Mouse (Mus musculus) kidney, adult 9 months (tissue): ENCODE results near the gene Sidt2.
A peak's percentile ranks its signal among the peaks of the same experiment; 100 is the strongest.

ENCODE experiments used
- DNase-seq: peaks from one replicate; pipeline ENCODE4 v3.0.0; 2022

Sidt2 gene

GRCm38 (mm10) chr9:45955107-45955963 lies at the start of gene Sidt2:
TSS of gene Sidt2 (minus strand) at chr9:45955258.
- peak; percentile 91 for DNase-seq

DNA sequence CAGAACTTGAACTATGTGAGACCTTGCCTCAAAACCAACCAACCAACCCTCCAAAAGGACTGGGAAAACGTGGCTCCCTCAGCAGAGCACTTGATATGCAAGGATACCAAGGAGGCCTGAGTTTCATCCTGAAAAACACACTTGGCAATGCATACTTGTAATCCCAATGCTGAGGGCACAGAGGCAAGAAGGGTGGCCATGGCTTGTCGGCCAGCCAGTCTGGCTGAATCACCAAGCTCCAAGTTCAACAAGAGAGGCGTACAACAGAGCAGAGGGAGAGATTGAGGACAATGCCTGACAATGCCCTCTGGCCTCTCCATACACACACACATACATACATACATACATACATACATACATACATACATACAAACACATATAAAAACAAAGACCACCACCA lies 49.5 kb upstream of the Sidt2 start:
- DNase-seq = no peak

DNA sequence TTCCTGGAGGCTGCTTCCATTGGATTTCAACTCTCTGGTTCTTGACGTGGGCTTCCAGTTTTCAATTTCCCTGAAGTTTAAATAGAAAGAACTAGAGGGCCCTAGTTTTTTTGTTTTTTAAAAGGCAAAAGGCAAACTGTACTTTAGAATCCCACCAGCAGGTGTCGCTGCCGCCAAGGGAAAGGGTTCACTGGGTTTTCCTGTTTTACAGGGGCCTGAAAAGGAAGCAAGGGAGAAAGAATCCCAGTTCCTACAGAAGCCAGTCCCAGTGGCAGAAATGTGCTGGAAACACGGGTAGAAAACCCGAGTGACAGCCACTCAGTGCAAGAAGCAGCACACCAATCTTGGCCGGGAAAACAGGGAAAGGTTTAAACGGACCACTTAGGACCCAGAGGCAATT lies 48.7 kb upstream of the Sidt2 start:
- DNase-seq = peak; percentile 83

DNA sequence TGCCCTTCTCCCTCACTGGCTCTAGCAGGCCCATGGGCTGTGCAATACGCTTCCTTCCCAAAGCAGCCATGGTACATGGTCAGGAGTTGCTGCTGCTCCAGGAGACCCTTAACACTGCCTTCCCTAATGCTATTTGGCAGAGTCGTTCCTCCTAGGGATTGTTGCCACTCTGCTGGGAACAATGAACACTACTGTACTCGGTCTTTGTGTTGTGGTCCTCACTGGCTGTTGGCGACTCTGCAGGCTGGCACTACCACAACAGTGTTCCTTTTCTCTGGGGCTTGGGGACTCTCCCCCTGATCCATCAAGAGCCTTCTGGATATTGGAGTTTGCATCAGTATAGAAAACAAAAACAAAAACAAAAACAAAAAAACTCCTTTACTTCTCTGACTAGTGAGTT lies 44.0 kb upstream of the Sidt2 start:
- DNase-seq = no peak

GRCm38 (mm10) chr9:45985229-45985567 lies 30.1 kb upstream of the Sidt2 start:
- DNase-seq = peak; percentile 68

DNA sequence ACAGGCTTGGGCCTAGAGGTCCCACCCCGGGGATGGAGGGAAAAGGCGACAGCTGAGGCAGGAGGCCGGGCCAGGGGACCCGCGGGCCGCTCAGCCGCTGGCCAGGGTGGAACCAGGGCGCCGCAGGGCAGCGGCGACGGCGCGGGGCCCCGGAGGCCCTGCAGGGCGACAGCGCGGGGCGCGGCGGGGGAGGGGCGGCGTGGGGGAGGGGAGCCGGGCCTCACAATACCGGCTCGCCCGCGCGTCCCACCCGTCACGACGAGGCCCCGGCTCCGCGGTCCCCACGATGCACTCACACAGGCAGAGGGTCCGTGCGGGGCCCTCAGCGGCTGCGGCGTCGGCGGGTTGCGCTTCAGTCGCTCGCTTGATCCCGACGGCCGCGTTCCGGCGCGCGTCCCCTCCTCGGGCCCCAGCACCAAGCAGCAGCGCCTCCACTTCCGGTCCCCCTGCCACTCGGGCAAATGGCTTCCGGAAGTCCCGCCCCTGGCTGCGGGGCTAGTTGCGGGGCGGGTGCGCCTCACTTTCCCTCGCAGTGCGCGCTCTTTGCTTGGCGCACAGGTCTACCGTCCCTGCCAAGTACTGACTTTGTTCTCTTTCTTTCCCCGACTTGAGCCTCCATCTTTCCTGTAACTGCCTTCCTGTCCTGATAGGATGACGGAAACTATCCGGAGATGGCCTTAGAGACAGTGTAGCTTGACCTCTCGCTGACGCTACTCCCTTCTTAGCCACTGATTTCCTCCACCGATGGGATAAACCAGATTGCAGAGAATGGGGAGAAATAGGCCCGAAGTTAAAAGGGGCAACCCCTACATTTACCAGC lies 29.6 kb upstream of the Sidt2 start:
- DNase-seq = peak; percentile 85

GRCm38 (mm10) chr9:45983676-45984408 lies 28.8 kb upstream of the Sidt2 start:
- DNase-seq = peak; percentile 26

- no peak for DNase-seq
Observed at GRCm38 (mm10) chr9:45981331-45981730, 26.3 kb upstream of the Sidt2 start.

GRCm38 (mm10) chr9:45980611-45981010 lies 25.6 kb upstream of the Sidt2 start:
- no peak for DNase-seq

- DNase-seq = no peak
Observed at GRCm38 (mm10) chr9:45979778-45980177, 24.7 kb upstream of the Sidt2 start.

GRCm38 (mm10) chr9:45976884-45977283 lies 21.8 kb upstream of the Sidt2 start:
- peak; percentile 31 for DNase-seq

DNA sequence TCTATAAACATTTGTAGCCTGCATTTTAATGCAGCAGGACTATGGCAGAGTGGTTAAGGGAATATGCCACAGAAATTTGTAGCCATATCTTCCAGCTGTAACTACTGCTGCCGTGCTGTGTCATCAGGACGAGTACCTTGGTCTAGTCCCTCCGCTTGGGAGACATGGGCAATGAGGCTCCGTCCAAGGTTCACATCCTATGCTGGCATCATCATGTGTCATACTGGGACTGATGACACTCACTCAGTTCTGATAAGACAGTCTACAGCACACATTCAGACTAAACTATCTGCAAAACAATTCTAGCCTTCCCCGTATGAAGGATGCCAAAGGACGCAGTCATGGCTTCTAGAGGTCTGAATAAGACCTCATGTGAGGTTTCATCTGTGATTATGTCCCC lies 8.5 kb upstream of the Sidt2 start:
- no peak for DNase-seq

DNA sequence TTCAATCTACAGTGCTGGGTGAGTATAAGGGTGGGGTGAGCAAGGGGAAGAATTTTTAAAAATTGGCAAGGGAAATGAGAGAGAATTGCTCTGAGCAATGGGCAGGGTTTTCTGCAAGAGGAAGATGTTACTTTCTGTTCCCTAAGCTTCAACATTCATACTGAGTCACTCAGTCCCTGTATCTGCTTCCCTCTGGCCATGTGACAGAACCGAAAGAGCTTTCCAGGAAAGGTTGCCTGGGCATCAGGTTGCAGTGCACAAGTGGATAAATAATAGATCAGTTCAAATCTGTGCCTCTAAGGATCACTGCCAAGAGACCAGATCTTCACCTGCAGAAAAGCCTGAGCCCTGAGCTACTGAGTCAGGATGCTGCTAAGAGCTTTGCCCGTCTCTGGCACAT lies 6.8 kb upstream of the Sidt2 start:
- DNase-seq = no peak

DNA sequence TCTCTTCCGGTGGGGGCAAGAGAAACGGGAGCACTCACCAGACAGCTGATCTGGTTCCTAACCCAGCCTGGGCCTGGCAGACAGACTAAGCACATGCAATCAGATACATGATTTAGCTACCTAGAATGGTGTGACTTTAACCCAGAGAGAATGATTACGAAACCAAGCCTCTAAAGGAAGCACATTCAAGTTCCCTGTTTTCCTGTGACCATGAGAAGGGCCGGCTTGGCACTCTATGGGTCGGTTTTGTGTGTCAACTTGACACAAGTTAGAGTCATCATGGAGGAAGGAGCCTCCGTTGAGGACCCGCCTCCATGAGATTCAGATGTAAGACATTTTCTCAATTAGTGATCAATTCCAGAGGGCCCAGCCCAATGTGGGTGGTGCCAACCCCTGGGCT lies 4.6 kb upstream of the Sidt2 start:
- no peak for DNase-seq

- no peak for DNase-seq
Observed at GRCm38 (mm10) chr9:45958851-45959250, 3.8 kb upstream of the Sidt2 start.

- DNase-seq = no peak
Observed at GRCm38 (mm10) chr9:45958023-45958670, 3.1 kb upstream of the Sidt2 start.

DNA sequence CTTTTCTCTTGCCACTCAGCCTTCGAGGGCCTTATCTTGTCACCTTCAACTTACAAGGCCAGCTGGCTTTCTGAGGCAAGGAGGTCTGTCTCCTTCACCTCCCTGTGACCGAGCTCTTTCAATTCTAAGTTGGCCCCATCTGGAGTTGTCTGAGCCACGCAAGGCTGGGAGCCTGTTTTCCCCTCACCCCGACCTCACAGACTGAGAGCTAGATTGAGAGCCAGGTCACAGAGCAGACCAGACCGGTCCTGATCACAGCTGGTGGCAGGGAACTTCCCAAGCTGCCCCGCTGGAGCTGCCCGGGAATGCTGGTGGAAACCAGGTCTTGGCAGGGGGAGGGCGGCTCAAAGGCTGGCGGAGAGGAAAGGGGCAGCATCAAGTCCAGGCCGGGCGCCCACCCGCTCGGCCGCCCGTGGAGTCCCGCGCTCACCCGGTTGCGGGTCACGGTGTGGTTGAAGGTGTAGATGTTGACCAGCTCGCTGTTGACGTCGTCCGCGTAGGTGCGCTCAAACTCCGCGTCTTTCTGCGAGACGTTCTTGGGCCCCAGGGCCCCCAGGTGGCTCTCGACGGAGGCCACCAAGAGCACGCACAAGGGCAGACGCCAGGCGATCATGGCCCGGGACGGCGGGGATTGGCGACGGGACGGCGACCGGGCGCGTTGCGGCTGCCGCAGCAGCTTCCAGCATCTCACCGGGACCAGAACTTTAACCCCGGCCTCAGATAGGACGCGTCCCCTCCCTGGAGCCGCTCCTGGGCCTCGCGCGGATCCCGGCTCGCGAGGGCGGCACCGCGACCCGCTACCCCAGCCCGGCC lies 558 bp downstream of the Sidt2 start:
- DNase-seq = peak; percentile 71

- DNase-seq = no peak
Observed at GRCm38 (mm10) chr9:45953511-45954293, 1.4 kb downstream of the Sidt2 start.

- DNase-seq = no peak
Observed at GRCm38 (mm10) chr9:45952890-45953289, 2.2 kb downstream of the Sidt2 start.

- DNase-seq = no peak
Observed at GRCm38 (mm10) chr9:45952057-45952456, 3.0 kb downstream of the Sidt2 start.

DNA sequence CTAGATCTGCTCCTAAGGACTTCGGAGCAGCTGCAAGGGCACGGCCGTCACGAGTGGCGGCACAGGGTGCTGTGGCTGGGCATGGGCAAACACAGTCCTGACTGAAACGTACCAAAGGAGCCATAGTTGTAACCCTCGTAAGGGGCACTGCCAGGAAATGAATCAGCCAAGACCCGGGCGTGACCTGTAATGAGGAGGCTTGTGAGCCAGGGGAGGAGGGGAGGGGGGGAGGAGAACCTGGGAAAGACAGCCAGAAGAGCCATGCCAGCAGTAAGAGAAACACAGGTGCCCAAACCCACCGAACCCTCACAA lies 8.2 kb downstream of the Sidt2 start:
- no peak for DNase-seq
